ENCODE assay signal across 8 mouse cellular contexts in the genomic region with DNA sequence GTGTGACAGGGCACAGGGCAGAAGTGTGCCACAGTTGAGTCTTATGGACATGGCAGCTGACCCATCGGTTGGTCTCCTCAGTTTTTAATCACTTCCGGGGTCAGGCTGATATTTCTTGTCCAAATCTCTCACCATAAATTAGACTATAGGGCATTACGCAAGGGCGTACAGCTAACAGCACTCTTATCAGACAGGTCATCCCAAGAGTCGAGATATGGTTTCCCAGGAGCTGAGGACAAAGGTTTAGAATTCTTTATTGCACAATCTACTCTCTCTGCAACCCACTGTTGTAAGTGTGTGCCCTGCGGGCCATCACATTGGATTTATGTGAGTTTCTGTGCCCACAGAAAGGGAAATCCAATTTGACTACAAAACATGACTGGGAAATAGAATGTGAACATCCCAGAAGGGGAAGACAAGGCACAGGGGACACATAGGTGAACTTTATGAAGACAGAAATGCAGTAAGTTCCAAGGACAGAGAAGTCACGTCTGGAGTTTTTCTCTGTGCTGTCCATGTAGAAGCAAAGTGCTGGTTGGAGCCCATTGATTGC. TPM values are rescaled to one million over a fixed set of nuclear protein-coding genes. Genes with fewer than 3 reads are reported as not detected.
DNase-seq lines count a peak whose midpoint lies in the region; ATAC-seq and TF ChIP-seq lines count a peak whose summit lies in the region.

No protein-coding gene starts in this region.

- TF ChIP-seq CTCF in lung, postnatal 0 days (IDR thresholded peaks at IDR 0.05): no peak

- no peaks in the 10 kb centered on the region for H3K4me1 ChIP-seq in forebrain, embryonic 11.5 days (replicated peaks; ENCODE audit: control insufficient read depth, insufficient read depth, low read length)
- H3K4me1 ChIP-seq in forebrain, embryonic 16.5 days (replicated peaks; ENCODE audit: control insufficient read depth, insufficient read depth, low read length): 0 out of 2 replicates have a peak, but pooled peaks cover 5% of the 10 kb centered on the region
- H3K4me1 ChIP-seq in lung, postnatal 0 days (ENCODE audit: insufficient read depth, low read depth, low read length): peaks cover 16% of the 10 kb centered on the region; the same call in 1 of the 2 replicates
- H3K4me1 ChIP-seq in limb, embryonic 12.5 days (replicated peaks): peaks cover 5% of the 10 kb centered on the region; the same call in 1 of the 2 replicates
- peaks cover 7% of the 10 kb centered on the region for H3K4me1 ChIP-seq in stomach, embryonic 15.5 days

- H3K27ac ChIP-seq in forebrain, embryonic 11.5 days (ENCODE audit: low read depth, low read length): no peak overlapping the region
- H3K27ac ChIP-seq in forebrain, embryonic 16.5 days (ENCODE audit: low read length): no peak overlapping the region
- H3K27ac ChIP-seq in lung, postnatal 0 days (ENCODE audit: low read length): peak overlapping the region; percentile 33; the same call in 1 of the 2 replicates
- H3K27ac ChIP-seq in limb, embryonic 12.5 days: no peak overlapping the region
- H3K27ac ChIP-seq in stomach, embryonic 15.5 days: peak overlapping the region; percentile 86

- ATAC-seq in forebrain, embryonic 11.5 days (replicated peaks; ENCODE audit: low FRiP score): no peak
- no peak for ATAC-seq in forebrain, embryonic 16.5 days
- no peak for ATAC-seq in lung, postnatal 0 days
- ATAC-seq in limb, embryonic 12.5 days (ENCODE audit: insufficient number of reproducible peaks, insufficient read depth, low FRiP score, low TSS enrichment, low read depth): no peak
- ATAC-seq in stomach, embryonic 15.5 days (ENCODE audit: insufficient read depth, low FRiP score, low read depth): peak; percentile 41

- H3K36me3 ChIP-seq in forebrain, embryonic 11.5 days (ENCODE audit: control insufficient read depth, insufficient read depth, low read length): no peaks in the 10 kb centered on the region
- H3K36me3 ChIP-seq in forebrain, embryonic 16.5 days (ENCODE audit: control insufficient read depth, insufficient read depth): no peaks in the 10 kb centered on the region
- H3K36me3 ChIP-seq in lung, postnatal 0 days (ENCODE audit: insufficient read depth, low read length): no peaks in the 10 kb centered on the region
- no peaks in the 10 kb centered on the region for H3K36me3 ChIP-seq in limb, embryonic 12.5 days
- no peaks in the 10 kb centered on the region for H3K36me3 ChIP-seq in stomach, embryonic 15.5 days

- no peak overlapping the region for H3K9ac ChIP-seq in forebrain, embryonic 11.5 days (ENCODE audit: low read length)
- H3K9ac ChIP-seq in forebrain, embryonic 16.5 days (replicated peaks; ENCODE audit: low read depth, low read length): no peak overlapping the region
- H3K9ac ChIP-seq in lung, postnatal 0 days (replicated peaks; ENCODE audit: low read depth): no peak overlapping the region
- no peak overlapping the region for H3K9ac ChIP-seq in limb, embryonic 12.5 days (replicated peaks)
- no peak overlapping the region for H3K9ac ChIP-seq in stomach, embryonic 15.5 days

- peak; percentile 44 for TF ChIP-seq EP300 in lung, postnatal 0 days (IDR thresholded peaks at IDR 0.05)

- H3K4me2 ChIP-seq in forebrain, embryonic 11.5 days (ENCODE audit: low read depth, low read length, severe bottlenecking): peak overlapping the region; percentile 61; the same call in 1 of the 2 replicates
- no peak overlapping the region for H3K4me2 ChIP-seq in forebrain, embryonic 16.5 days (ENCODE audit: low read length)
- H3K4me2 ChIP-seq in lung, postnatal 0 days (replicated peaks; ENCODE audit: low read depth, low read length): peak overlapping the region; percentile 56; the same call in 1 of the 2 replicates
- peak overlapping the region; percentile 56; the same call in 1 of the 2 replicates for H3K4me2 ChIP-seq in limb, embryonic 12.5 days
- H3K4me2 ChIP-seq in stomach, embryonic 15.5 days: peak overlapping the region; percentile 56; the same call in 1 of the 2 replicates

- no peaks in the 10 kb centered on the region for H3K9me3 ChIP-seq in forebrain, embryonic 11.5 days (ENCODE audit: control insufficient read depth, low read length)
- no peaks in the 10 kb centered on the region for H3K9me3 ChIP-seq in forebrain, embryonic 16.5 days (ENCODE audit: control insufficient read depth, low read length)
- H3K9me3 ChIP-seq in lung, postnatal 0 days (ENCODE audit: low read length): no peaks in the 10 kb centered on the region
- no peaks in the 10 kb centered on the region for H3K9me3 ChIP-seq in limb, embryonic 12.5 days
- H3K9me3 ChIP-seq in stomach, embryonic 15.5 days: no peaks in the 10 kb centered on the region

- H3K27me3 ChIP-seq in forebrain, embryonic 11.5 days (ENCODE audit: control insufficient read depth, insufficient read depth, low read length): no peaks in the 10 kb centered on the region
- H3K27me3 ChIP-seq in forebrain, embryonic 16.5 days (replicated peaks; ENCODE audit: control insufficient read depth, insufficient read depth, low read length): no peaks in the 10 kb centered on the region
- no peaks in the 10 kb centered on the region for H3K27me3 ChIP-seq in lung, postnatal 0 days (replicated peaks; ENCODE audit: insufficient read depth, low read length)
- no peaks in the 10 kb centered on the region for H3K27me3 ChIP-seq in limb, embryonic 12.5 days
- H3K27me3 ChIP-seq in stomach, embryonic 15.5 days (replicated peaks): no peaks in the 10 kb centered on the region

- WGBS in forebrain, embryonic 11.5 days: 91% methylated on average over 7 of the region's 7 CpGs
- WGBS in forebrain, embryonic 16.5 days: 88% methylated on average over 7 of the region's 7 CpGs
- 51% methylated on average over 7 of the region's 7 CpGs for WGBS in lung, postnatal 0 days
- WGBS in limb, embryonic 12.5 days: 88% methylated on average over 7 of the region's 7 CpGs
- WGBS in stomach, embryonic 15.5 days: 58% methylated on average over 7 of the region's 7 CpGs

- DNase-seq in forebrain, embryonic 11.5 days (ENCODE audit: low spot score): no peak
- no peak for DNase-seq in lung, postnatal 0 days (ENCODE audit: low spot score)
- DNase-seq in lung, postnatal 14 days: no peak
- DNase-seq in layer of hippocampus, postnatal 14 days (ENCODE audit: low spot score in 2 of 2): no peak
- DNase-seq in spleen, postnatal 10 days (ENCODE audit: low spot score in 2 of 2): no peak

- no peak overlapping the region for H3K4me3 ChIP-seq in forebrain, embryonic 11.5 days (ENCODE audit: low read depth, low read length)
- no peak overlapping the region for H3K4me3 ChIP-seq in forebrain, embryonic 16.5 days (replicated peaks; ENCODE audit: low read length)
- no peak overlapping the region for H3K4me3 ChIP-seq in lung, postnatal 0 days (ENCODE audit: low read depth, low read length)
- no peak overlapping the region for H3K4me3 ChIP-seq in limb, embryonic 12.5 days (replicated peaks)
- no peak overlapping the region for H3K4me3 ChIP-seq in stomach, embryonic 15.5 days (replicated peaks)

RNA-seq across cellular contexts. Expression of gene Sod1, which starts 23.8 kb away (rescaled TPM):
- 1,077 and 1,097 TPM in 2 replicates for polyA plus RNA-seq in forebrain, embryonic 11.5 days (2014; fragmentation: Nextera tagmentation; extraction: Ambion mirVana)
- 782 and 855 TPM in 2 replicates for polyA plus RNA-seq in forebrain, embryonic 16.5 days (2015; fragmentation: Nextera tagmentation; extraction: Ambion mirVana)
- polyA plus RNA-seq in lung, postnatal 0 days (2015; fragmentation: Nextera tagmentation; extraction: Ambion mirVana): 1,664 and 1,843 TPM in 2 replicates
- 1,101 and 1,134 TPM in 2 replicates for polyA plus RNA-seq in limb, embryonic 12.5 days (2016; fragmentation: Nextera tagmentation; extraction: Ambion mirVana)
- polyA plus RNA-seq in stomach, embryonic 15.5 days (2015; fragmentation: Nextera tagmentation; extraction: Ambion mirVana): 1,122 and 1,160 TPM in 2 replicates
- total RNA-seq in layer of hippocampus, postnatal 14 days (2021): 100 to 1,000 TPM; 340 to 354 TPM

RNA-seq across cellular contexts. Expression of gene Tiam1, which starts 53.2 kb away (rescaled TPM):
- polyA plus RNA-seq in forebrain, embryonic 11.5 days (2014; fragmentation: Nextera tagmentation; extraction: Ambion mirVana): 22.7 and 30.4 TPM in 2 replicates
- polyA plus RNA-seq in forebrain, embryonic 16.5 days (2015; fragmentation: Nextera tagmentation; extraction: Ambion mirVana): 29.5 and 32.1 TPM in 2 replicates
- 3.7 and 9.3 TPM in 2 replicates for polyA plus RNA-seq in lung, postnatal 0 days (2015; fragmentation: Nextera tagmentation; extraction: Ambion mirVana)
- polyA plus RNA-seq in limb, embryonic 12.5 days (2016; fragmentation: Nextera tagmentation; extraction: Ambion mirVana): 49.5 and 59.7 TPM in 2 replicates
- polyA plus RNA-seq in stomach, embryonic 15.5 days (2015; fragmentation: Nextera tagmentation; extraction: Ambion mirVana): 19.1 and 19.5 TPM in 2 replicates
- total RNA-seq in layer of hippocampus, postnatal 14 days (2021): 10 to 100 TPM; 72.9 to 90.5 TPM

Comparison
In these comparisons a context has a peak if more than half of its experiments do, and no peak if none do; other contexts are left out.
1. H3K27ac ChIP-seq: peak in lung, postnatal 0 days (single experiment) and stomach, embryonic 15.5 days (single experiment); none in forebrain, embryonic 11.5 days (single experiment), forebrain, embryonic 16.5 days (single experiment) and limb, embryonic 12.5 days (single experiment).